Mouse (Mus musculus): Measurements from ENCODE around the gene Cdc42bpa. TPM values are rescaled to one million over a fixed set of nuclear protein-coding genes. Genes with fewer than 3 reads are reported as not detected.
A peak's percentile ranks its signal among the peaks of the same experiment; 100 is the strongest.

The Cdc42bpa gene
- polyA plus RNA-seq, 1 experiment = 20.2 TPM

GRCm38 (mm10) chr1:180172600-180172999 is 212.3 kb downstream of the Cdc42bpa start:
- Histone ChIP-seq H3K4me1 (ENCODE audit: control insufficient read depth, insufficient read depth, low read length) (peaks cover 26% of the 10 kb centered on the region), H3K27me3 (replicated peaks; ENCODE audit: control insufficient read depth, insufficient read depth, low read length) (no peaks in the 10 kb centered on the region), H3K36me3 (ENCODE audit: control insufficient read depth, insufficient read depth, low read length) (peaks cover 1% of the 10 kb centered on the region; the same call in 1 of the 2 replicates), H3K27ac (ENCODE audit: insufficient read depth, low read depth, low read length) (no peak overlapping the region), H3K4me3 (ENCODE audit: insufficient read depth, low read depth, low read length) (no peak overlapping the region)
- TF ChIP-seq POLR2A (IDR thresholded peaks at IDR 0.05; ENCODE audit: low read depth, low read length) (no peak), CTCF (conservative IDR thresholded peaks at IDR 0.05; ENCODE audit: insufficient read depth, insufficient read length, low read depth, low read length) (no peak)
- DNase-seq = no peak
- WGBS = 93% methylated on average over 4 of the region's 4 CpGs

GRCm38 (mm10) chr1:180173017-180173416 is 212.7 kb downstream of the Cdc42bpa start:
- Histone ChIP-seq H3K27me3 (replicated peaks; ENCODE audit: control insufficient read depth, insufficient read depth, low read length) (no peaks in the 10 kb centered on the region), H3K36me3 (ENCODE audit: control insufficient read depth, insufficient read depth, low read length) (peaks cover 1% of the 10 kb centered on the region; the same call in 1 of the 2 replicates), H3K4me1 (ENCODE audit: control insufficient read depth, insufficient read depth, low read length) (peaks cover 30% of the 10 kb centered on the region), H3K27ac (ENCODE audit: insufficient read depth, low read depth, low read length) (no peak overlapping the region), H3K4me3 (ENCODE audit: insufficient read depth, low read depth, low read length) (no peak overlapping the region)
- 71% methylated on average over 5 of the region's 5 CpGs for WGBS
- DNase-seq = no peak
- TF ChIP-seq CTCF (conservative IDR thresholded peaks at IDR 0.05; ENCODE audit: insufficient read depth, insufficient read length, low read depth, low read length) = no peak
- TF ChIP-seq POLR2A (IDR thresholded peaks at IDR 0.05; ENCODE audit: low read depth, low read length) = no peak

- no peak overlapping the region for H3K4me3 ChIP-seq (ENCODE audit: insufficient read depth, low read depth, low read length)
- peaks cover 1% of the 10 kb centered on the region; the same call in 1 of the 2 replicates for H3K36me3 ChIP-seq (ENCODE audit: control insufficient read depth, insufficient read depth, low read length)
- H3K27ac ChIP-seq (ENCODE audit: insufficient read depth, low read depth, low read length) = no peak overlapping the region
- peaks cover 44% of the 10 kb centered on the region for H3K4me1 ChIP-seq (ENCODE audit: control insufficient read depth, insufficient read depth, low read length)
- no peak for DNase-seq
- TF ChIP-seq POLR2A (IDR thresholded peaks at IDR 0.05; ENCODE audit: low read depth, low read length) (no peak), CTCF (conservative IDR thresholded peaks at IDR 0.05; ENCODE audit: insufficient read depth, insufficient read length, low read depth, low read length) (no peak)
- H3K27me3 ChIP-seq (replicated peaks; ENCODE audit: control insufficient read depth, insufficient read depth, low read length) = no peaks in the 10 kb centered on the region
- WGBS = 53% methylated on average over 6 of the region's 6 CpGs
These were observed 214.4 kb downstream of the Cdc42bpa start for GRCm38 (mm10) chr1:180174718-180175117.

GRCm38 (mm10) chr1:180175167-180175566 is 214.9 kb downstream of the Cdc42bpa start:
- DNase-seq = peak; percentile 65
- peak overlapping the region; percentile 66 for H3K27ac ChIP-seq (ENCODE audit: insufficient read depth, low read depth, low read length)
- 18% methylated on average over 3 of the region's 3 CpGs for WGBS

GRCm38 (mm10) chr1:180175635-180176034 is 215.4 kb downstream of the Cdc42bpa start:
- 31% methylated on average over 8 of the region's 8 CpGs for WGBS
- 0 out of 2 replicates have a peak, but pooled peaks cover 1% of the 10 kb centered on the region for H3K36me3 ChIP-seq (ENCODE audit: control insufficient read depth, insufficient read depth, low read length)
- H3K27me3 ChIP-seq (replicated peaks; ENCODE audit: control insufficient read depth, insufficient read depth, low read length) = no peaks in the 10 kb centered on the region
- H3K27ac ChIP-seq (ENCODE audit: insufficient read depth, low read depth, low read length) = peak overlapping the region; percentile 73
- peak; percentile 91 for DNase-seq
- no peak overlapping the region for H3K4me3 ChIP-seq (ENCODE audit: insufficient read depth, low read depth, low read length)
- TF ChIP-seq CTCF (conservative IDR thresholded peaks at IDR 0.05; ENCODE audit: insufficient read depth, insufficient read length, low read depth, low read length) (0 out of 2 replicates have a peak, but pooled peaks have one; percentile 18), POLR2A (IDR thresholded peaks at IDR 0.05; ENCODE audit: low read depth, low read length) (no peak)
- peaks cover 49% of the 10 kb centered on the region for H3K4me1 ChIP-seq (ENCODE audit: control insufficient read depth, insufficient read depth, low read length)

More at GRCm38 (mm10) chr1:180175167-180175566, 214.9 kb downstream of the Cdc42bpa start:
- H3K4me3 ChIP-seq (ENCODE audit: insufficient read depth, low read depth, low read length) = no peak overlapping the region
- H3K4me1 ChIP-seq (ENCODE audit: control insufficient read depth, insufficient read depth, low read length) = peaks cover 48% of the 10 kb centered on the region
- 0 out of 2 replicates have a peak, but pooled peaks cover 1% of the 10 kb centered on the region for H3K36me3 ChIP-seq (ENCODE audit: control insufficient read depth, insufficient read depth, low read length)
- H3K27me3 ChIP-seq (replicated peaks; ENCODE audit: control insufficient read depth, insufficient read depth, low read length) = no peaks in the 10 kb centered on the region
- TF ChIP-seq POLR2A (IDR thresholded peaks at IDR 0.05; ENCODE audit: low read depth, low read length) (no peak), CTCF (conservative IDR thresholded peaks at IDR 0.05; ENCODE audit: insufficient read depth, insufficient read length, low read depth, low read length) (peak; percentile 63)

- no peak for DNase-seq
- TF ChIP-seq CTCF (conservative IDR thresholded peaks at IDR 0.05; ENCODE audit: insufficient read depth, insufficient read length, low read depth, low read length) = no peak
- no peak for TF ChIP-seq POLR2A (IDR thresholded peaks at IDR 0.05; ENCODE audit: low read depth, low read length)
- WGBS = 7% methylated on average over 1 of the region's 1 CpGs
- Histone ChIP-seq H3K27ac (ENCODE audit: insufficient read depth, low read depth, low read length) (peak overlapping the region; percentile 73), H3K4me1 (ENCODE audit: control insufficient read depth, insufficient read depth, low read length) (peaks cover 55% of the 10 kb centered on the region), H3K36me3 (ENCODE audit: control insufficient read depth, insufficient read depth, low read length) (0 out of 2 replicates have a peak, but pooled peaks cover 1% of the 10 kb centered on the region), H3K4me3 (ENCODE audit: insufficient read depth, low read depth, low read length) (no peak overlapping the region), H3K27me3 (replicated peaks; ENCODE audit: control insufficient read depth, insufficient read depth, low read length) (no peaks in the 10 kb centered on the region)
These were observed 216.5 kb downstream of the Cdc42bpa start for GRCm38 (mm10) chr1:180176784-180177183.

- Histone ChIP-seq H3K27me3 (replicated peaks; ENCODE audit: control insufficient read depth, insufficient read depth, low read length) (no peaks in the 10 kb centered on the region), H3K4me3 (ENCODE audit: insufficient read depth, low read depth, low read length) (no peak overlapping the region), H3K27ac (ENCODE audit: insufficient read depth, low read depth, low read length) (no peak overlapping the region; the same call in 1 of the 2 replicates), H3K36me3 (ENCODE audit: control insufficient read depth, insufficient read depth, low read length) (0 out of 2 replicates have a peak, but pooled peaks cover 1% of the 10 kb centered on the region), H3K4me1 (ENCODE audit: control insufficient read depth, insufficient read depth, low read length) (peaks cover 69% of the 10 kb centered on the region)
- WGBS = 55% methylated on average over 9 of the region's 9 CpGs
- TF ChIP-seq POLR2A (IDR thresholded peaks at IDR 0.05; ENCODE audit: low read depth, low read length) (no peak), CTCF (conservative IDR thresholded peaks at IDR 0.05; ENCODE audit: insufficient read depth, insufficient read length, low read depth, low read length) (no peak)
- DNase-seq = no peak
These were observed 218.1 kb downstream of the Cdc42bpa start for GRCm38 (mm10) chr1:180178340-180178739.

All from kidney, adult 2 months (tissue).